ENCODE assay signal across 7 mouse cellular contexts in genomic region chrY:20665296-20665695, GRCm38 (mm10).
DNase-seq lines count a peak whose midpoint lies in the region.

No protein-coding gene starts in this region.

- DNase-seq in MN1 (ENCODE audit: low spot score) = peak; percentile 81
- DNase-seq in adrenal gland, postnatal 25 days = peak; percentile 0
- DNase-seq in cerebellum, adult 11-12 months = peak; percentile 1
- peak; percentile 2 for DNase-seq in gastrocnemius, postnatal 25 days
- peak; percentile 4 for DNase-seq in heart, postnatal 4 days
- peak; percentile 33 for DNase-seq in testis, postnatal 10 days (ENCODE audit: low spot score)
- DNase-seq in thymus, postnatal 14 days = peak; percentile 1

Comparison
In these comparisons a context has a peak if more than half of its experiments do, and no peak if none do; other contexts are left out.
1. Peak in every context shown above with its lines: DNase-seq.
2. DNase-seq: peak in every context shown above with its lines; median percentile 81 in MN1; 33 in testis, postnatal 10 days; 4 in heart, postnatal 4 days; 2 in gastrocnemius, postnatal 25 days; 1 in cerebellum, adult 11-12 months; 1 in thymus, postnatal 14 days; 0 in adrenal gland, postnatal 25 days.